Mouse (Mus musculus) midbrain, embryonic 13.5 days (tissue): ENCODE measurements around the gene Bclaf1. TPM values are rescaled to one million over a fixed set of nuclear protein-coding genes. Genes with fewer than 3 reads are reported as not detected.

Source experiments
- ATAC-seq: fragments of 200-750 bp; cut with Nextera tagmentation; 2 replicates; pipeline ENCODE4 v1.8.0; 2017; ENCODE audit warnings: mild to moderate bottlenecking, moderate TSS enrichment, moderate library complexity
- H3K27ac ChIP-seq: fragments of 300-500 bp; sonication (generic); 2 replicates; pipeline ENCODE4 v1.5.1; 2015; ENCODE audit warnings: inconsistent platforms, mild to moderate bottlenecking, moderate library complexity
- H3K27me3 ChIP-seq: fragments of 300-500 bp; sonication (generic); 2 replicates; pipeline ENCODE4 v1.6.1; 2015; ENCODE audit warnings: mild to moderate bottlenecking, inconsistent platforms
- H3K36me3 ChIP-seq: fragments of 300-500 bp; sonication (generic); 2 replicates; pipeline ENCODE4 v1.6.1; 2015; ENCODE audit warnings: mild to moderate bottlenecking, inconsistent platforms
- H3K4me1 ChIP-seq: fragments of 300-500 bp; sonication (generic); replicated peaks from 2 replicates; pipeline ENCODE4 v1.6.1; 2015; ENCODE audit warnings: inconsistent platforms
- H3K4me2 ChIP-seq: fragments of 300-500 bp; sonication (generic); replicated peaks from 2 replicates; pipeline ENCODE4 v1.6.1; 2015; ENCODE audit warnings: moderate library complexity, mild to moderate bottlenecking, inconsistent platforms
- H3K4me3 ChIP-seq: fragments of 300-500 bp; sonication (generic); replicated peaks from 2 replicates; pipeline ENCODE4 v1.5.1; 2015; ENCODE audit warnings: mild to moderate bottlenecking, inconsistent platforms
- H3K9ac ChIP-seq: fragments of 300-500 bp; sonication (generic); replicated peaks from 2 replicates; pipeline ENCODE4 v1.6.1; 2015; ENCODE audit warnings: mild to moderate bottlenecking, inconsistent platforms
- H3K9me3 ChIP-seq: fragments of 300-500 bp; sonication (generic); 2 replicates; pipeline ENCODE4 v1.6.1; 2016; ENCODE audit warnings: mild to moderate bottlenecking, inconsistent platforms
- WGBS: fragments of 180-500 bp; shearing (Covaris S2); methylation state at CpG from one replicate; pipeline ENCODE4 v1.1.7; 2015; 5-methylcytosine and 5-hydroxymethylcytosine counted together
- polyA plus RNA-seq: library from polyadenylated mRNA; unstranded; fragments of >200 nt; fragmentation: Nextera tagmentation; extraction: Ambion mirVana; gene quantifications from 2 replicates; pipeline ENCODE4 v1.2.1, GENCODE M21; 2015

The Bclaf1 gene
- 153 and 157 TPM in 2 replicates for polyA plus RNA-seq

- ATAC-seq = peak; percentile 99
- Histone ChIP-seq H3K9ac (peak within 1 kb of the TSS; percentile 90), H3K4me3 (peak within 1 kb of the TSS; percentile 69), H3K36me3 (no peaks in the 10 kb centered on the region), H3K4me1 (peaks cover 21% of the 10 kb centered on the region), H3K27me3 (no peaks in the 10 kb centered on the region), H3K4me2 (peak within 1 kb of the TSS; percentile 71), H3K9me3 (no peaks in the 10 kb centered on the region), H3K27ac (peak within 1 kb of the TSS; percentile 100)
- under 1% methylated on average over 83 of the region's 84 CpGs for WGBS
Measured at GRCm38 (mm10) chr10:20311918-20312735, at the start of gene Bclaf1. TSS of gene Bclaf1 (plus strand) at chr10:20312469.

GRCm38 (mm10) chr10:20262896-20263295 lies 49.4 kb upstream of the Bclaf1 start:
- H3K4me2 ChIP-seq = no peak overlapping the region
- no peaks in the 10 kb centered on the region for H3K27me3 ChIP-seq
- H3K4me1 ChIP-seq = no peaks in the 10 kb centered on the region
- WGBS = 96% methylated on average over 6 of the region's 6 CpGs
- H3K27ac ChIP-seq = no peak overlapping the region
- no peak overlapping the region for H3K9ac ChIP-seq
- H3K4me3 ChIP-seq = no peak overlapping the region
- no peaks in the 10 kb centered on the region for H3K36me3 ChIP-seq
- no peak for ATAC-seq
- H3K9me3 ChIP-seq = no peaks in the 10 kb centered on the region

- H3K36me3 ChIP-seq = no peaks in the 10 kb centered on the region
Measured at GRCm38 (mm10) chr10:20264479-20264878, 47.8 kb upstream of the Bclaf1 start.

GRCm38 (mm10) chr10:20267032-20267431 lies 45.2 kb upstream of the Bclaf1 start:
- no peak overlapping the region for H3K4me3 ChIP-seq
- no peaks in the 10 kb centered on the region for H3K9me3 ChIP-seq
- H3K9ac ChIP-seq = no peak overlapping the region
- ATAC-seq = no peak
- no peak overlapping the region for H3K27ac ChIP-seq
- H3K4me2 ChIP-seq = no peak overlapping the region
- H3K36me3 ChIP-seq = no peaks in the 10 kb centered on the region
- 81% methylated on average over 10 of the region's 10 CpGs for WGBS
- no peaks in the 10 kb centered on the region for H3K4me1 ChIP-seq
- no peaks in the 10 kb centered on the region for H3K27me3 ChIP-seq

More at GRCm38 (mm10) chr10:20264479-20264878, 47.8 kb upstream of the Bclaf1 start:
- no peak for ATAC-seq
- no peaks in the 10 kb centered on the region for H3K4me1 ChIP-seq
- 86% methylated on average over 7 of the region's 7 CpGs for WGBS
- H3K4me2 ChIP-seq = no peak overlapping the region
- no peak overlapping the region for H3K9ac ChIP-seq
- no peak overlapping the region for H3K27ac ChIP-seq
- no peak overlapping the region for H3K4me3 ChIP-seq
- no peaks in the 10 kb centered on the region for H3K27me3 ChIP-seq
- no peaks in the 10 kb centered on the region for H3K9me3 ChIP-seq

- no peaks in the 10 kb centered on the region for H3K4me1 ChIP-seq
- H3K36me3 ChIP-seq = no peaks in the 10 kb centered on the region
- no peak overlapping the region for H3K4me2 ChIP-seq
- no peak overlapping the region for H3K9ac ChIP-seq
- WGBS = 71% methylated on average over 7 of the region's 7 CpGs
- ATAC-seq = peak; percentile 45; the same call in 1 of the 2 replicates
- no peaks in the 10 kb centered on the region for H3K27me3 ChIP-seq
- no peaks in the 10 kb centered on the region for H3K9me3 ChIP-seq
- H3K27ac ChIP-seq = no peak overlapping the region
- no peak overlapping the region for H3K4me3 ChIP-seq
Measured at GRCm38 (mm10) chr10:20268945-20269344, 43.3 kb upstream of the Bclaf1 start.

GRCm38 (mm10) chr10:20272380-20272779 lies 39.9 kb upstream of the Bclaf1 start:
- Histone ChIP-seq H3K27ac (no peak overlapping the region), H3K36me3 (no peaks in the 10 kb centered on the region), H3K4me2 (no peak overlapping the region), H3K9me3 (no peaks in the 10 kb centered on the region), H3K9ac (no peak overlapping the region), H3K27me3 (no peaks in the 10 kb centered on the region), H3K4me1 (no peaks in the 10 kb centered on the region), H3K4me3 (no peak overlapping the region)
- ATAC-seq = no peak
- 91% methylated on average over 5 of the region's 5 CpGs for WGBS

- 65% methylated on average over 15 of the region's 15 CpGs for WGBS
- no peaks in the 10 kb centered on the region for H3K27me3 ChIP-seq
- no peaks in the 10 kb centered on the region for H3K36me3 ChIP-seq
- H3K4me1 ChIP-seq = no peaks in the 10 kb centered on the region
- H3K4me2 ChIP-seq = no peak overlapping the region
- peak; percentile 71 for ATAC-seq
- H3K9ac ChIP-seq = no peak overlapping the region
- H3K27ac ChIP-seq = no peak overlapping the region
- H3K4me3 ChIP-seq = no peak overlapping the region
- no peaks in the 10 kb centered on the region for H3K9me3 ChIP-seq
Measured at GRCm38 (mm10) chr10:20273278-20273677, 39.0 kb upstream of the Bclaf1 start.

GRCm38 (mm10) chr10:20274022-20274421 lies 38.2 kb upstream of the Bclaf1 start:
- Histone ChIP-seq H3K4me2 (no peak overlapping the region), H3K9me3 (no peaks in the 10 kb centered on the region), H3K27ac (no peak overlapping the region), H3K4me1 (no peaks in the 10 kb centered on the region), H3K27me3 (no peaks in the 10 kb centered on the region), H3K4me3 (no peak overlapping the region), H3K9ac (no peak overlapping the region), H3K36me3 (no peaks in the 10 kb centered on the region)
- no peak for ATAC-seq
- WGBS = 88% methylated on average over 9 of the region's 9 CpGs

GRCm38 (mm10) chr10:20281456-20281855 lies 30.8 kb upstream of the Bclaf1 start:
- no peaks in the 10 kb centered on the region for H3K36me3 ChIP-seq
- H3K9ac ChIP-seq = no peak overlapping the region
- H3K27ac ChIP-seq = no peak overlapping the region
- H3K27me3 ChIP-seq = 0 out of 2 replicates have a peak, but pooled peaks cover 2% of the 10 kb centered on the region
- no peak for ATAC-seq
- no peak overlapping the region for H3K4me3 ChIP-seq
- no peaks in the 10 kb centered on the region for H3K9me3 ChIP-seq
- H3K4me2 ChIP-seq = no peak overlapping the region
- peaks cover 20% of the 10 kb centered on the region for H3K4me1 ChIP-seq
- 76% methylated on average over 2 of the region's 2 CpGs for WGBS

GRCm38 (mm10) chr10:20285289-20285975 lies 26.8 kb upstream of the Bclaf1 start:
- 6% methylated on average over 10 of the region's 10 CpGs for WGBS
- H3K4me3 ChIP-seq = 0 out of 2 replicates have a peak overlapping the region, but pooled peaks have one; percentile 3
- 0 out of 2 replicates have a peak, but pooled peaks cover 5% of the 10 kb centered on the region for H3K27me3 ChIP-seq
- peak overlapping the region; percentile 90 for H3K27ac ChIP-seq
- H3K9me3 ChIP-seq = no peaks in the 10 kb centered on the region
- H3K4me2 ChIP-seq = peak overlapping the region; percentile 36
- peaks cover 30% of the 10 kb centered on the region for H3K4me1 ChIP-seq
- H3K9ac ChIP-seq = peak overlapping the region; percentile 44; the same call in 1 of the 2 replicates
- peak; percentile 88 for ATAC-seq
- H3K36me3 ChIP-seq = no peaks in the 10 kb centered on the region

- whole genome bisulfite sequencing = 12% methylated on average over 15 of the region's 15 CpGs
- Histone ChIP-seq H3K27ac (peak overlapping the region; percentile 90), H3K4me1 (peaks cover 35% of the 10 kb centered on the region), H3K4me3 (peak overlapping the region; percentile 3), H3K4me2 (peak overlapping the region; percentile 36), H3K9ac (peak overlapping the region; percentile 44), H3K36me3 (no peaks in the 10 kb centered on the region), H3K9me3 (no peaks in the 10 kb centered on the region), H3K27me3 (0 out of 2 replicates have a peak, but pooled peaks cover 5% of the 10 kb centered on the region)
- ATAC-seq = peak; percentile 79
Measured at GRCm38 (mm10) chr10:20285994-20286836, 26.1 kb upstream of the Bclaf1 start.
